ENCODE assay signal across 26 mouse cellular contexts in genomic region chr5:123709571-123709970, GRCm38 (mm10). TPM values are rescaled to one million over a fixed set of nuclear protein-coding genes. Genes with fewer than 3 reads are reported as not detected.
A peak's percentile ranks its signal among the peaks of the same experiment; 100 is the strongest.
DNase-seq lines count a peak whose midpoint lies in the region; TF ChIP-seq lines count a peak whose summit lies in the region.
"Had no signal": no experiment of that assay in that cellular context is flagged by ENCODE, and none has a peak within 500 bp of the region (broad histone marks: within the 10 kb centered on the region; RNA-seq: fewer than 3 reads in every experiment).

No protein-coding gene starts in this region.

- peak overlapping the region; percentile 52; the same call in 1 of the 2 replicates for H3K27ac ChIP-seq in kidney, adult 2 months (ENCODE audit: insufficient read depth, low read depth, low read length)
- H3K27ac ChIP-seq: embryonic facial prominence, embryonic 13.5 days; forebrain, embryonic 10.5 days; forebrain, embryonic 15.5 days; gastrocnemius, adult 2 months; hindbrain, embryonic 10.5 days; hindbrain, embryonic 15.5 days; kidney, postnatal 0 days; limb, embryonic 10.5 days; limb, embryonic 15.5 days; liver, embryonic 15.5 days; midbrain, embryonic 13.5 days had no signal

- no peak for TF ChIP-seq CTCF in kidney, adult 2 months (conservative IDR thresholded peaks at IDR 0.05; ENCODE audit: insufficient read depth, insufficient read length, low read depth, low read length)
- no peak for TF ChIP-seq CTCF in lung, adult 2 months (IDR thresholded peaks at IDR 0.05; ENCODE audit: insufficient read depth, low read length)

- peaks cover 6% of the 10 kb centered on the region; the same call in 1 of the 2 replicates for H3K4me1 ChIP-seq in kidney, adult 2 months (ENCODE audit: control insufficient read depth, insufficient read depth, low read length)
- H3K4me1 ChIP-seq in lung, adult 2 months (ENCODE audit: control insufficient read depth, insufficient read depth, low read length): peaks cover 2% of the 10 kb centered on the region
- H3K4me1 ChIP-seq: embryonic facial prominence, embryonic 13.5 days; forebrain, embryonic 10.5 days; forebrain, embryonic 15.5 days; hindbrain, embryonic 10.5 days; hindbrain, embryonic 15.5 days; limb, embryonic 10.5 days; limb, embryonic 15.5 days; liver, embryonic 15.5 days; midbrain, embryonic 13.5 days had no signal

- no peaks in the 10 kb centered on the region for H3K27me3 ChIP-seq in kidney, adult 2 months (replicated peaks; ENCODE audit: control insufficient read depth, insufficient read depth, low read length)
- H3K27me3 ChIP-seq: embryonic facial prominence, embryonic 13.5 days; forebrain, embryonic 15.5 days; hindbrain, embryonic 15.5 days; limb, embryonic 15.5 days; liver, embryonic 15.5 days; midbrain, embryonic 13.5 days had no signal

- 37% methylated on average over 4 of the region's 4 CpGs for WGBS in kidney, adult 2 months
- 49% methylated on average over 4 of the region's 4 CpGs for WGBS in lung, adult 2 months

- peak; percentile 62 for DNase-seq in kidney, adult 2 months
- DNase-seq in kidney, postnatal 4 days: no peak
- peak; percentile 40 to 63 for DNase-seq in lung, adult 18-20 months
- DNase-seq in lung, adult 2 months: no peak
- DNase-seq in kidney, postnatal 14 days: peak; percentile 21
- DNase-seq in kidney, postnatal 36 days: peak; percentile 35 to 49
- no peak for DNase-seq in adrenal gland, adult (ENCODE audit: inconsistent age in 2 of 2, low spot score in 1 of 2)
- DNase-seq in neural tube, embryonic 10.5 days (ENCODE audit: extremely low spot score, low spot score): no peak
- DNase-seq: adrenal gland, postnatal 25 days; cerebellum, adult 11-12 months; cerebellum, adult 9-11 months; gastrocnemius, adult 2 months; gastrocnemius, postnatal 36 days; heart, postnatal 14 days; thymus, adult 2 months; thymus, postnatal 36 days had no signal

- H3K36me3 ChIP-seq in kidney, adult 2 months (ENCODE audit: control insufficient read depth, insufficient read depth, low read length): peaks cover 14% of the 10 kb centered on the region

- no peak overlapping the region for H3K4me3 ChIP-seq in kidney, adult 2 months (ENCODE audit: insufficient read depth, low read depth, low read length)
- H3K4me3 ChIP-seq in lung, adult 2 months (replicated peaks; ENCODE audit: extremely low read depth, low read depth, low read length): no peak overlapping the region
- H3K4me3 ChIP-seq: embryonic facial prominence, embryonic 13.5 days; forebrain, embryonic 10.5 days; forebrain, embryonic 15.5 days; gastrocnemius, adult 2 months; hindbrain, embryonic 10.5 days; hindbrain, embryonic 15.5 days; limb, embryonic 10.5 days; limb, embryonic 15.5 days; liver, embryonic 15.5 days; midbrain, embryonic 13.5 days had no signal

- no peak for TF ChIP-seq POLR2A in kidney, adult 2 months (IDR thresholded peaks at IDR 0.05; ENCODE audit: low read depth, low read length)
- no peak for TF ChIP-seq POLR2A in lung, adult 2 months (IDR thresholded peaks at IDR 0.05; ENCODE audit: borderline replicate concordance, extremely low read depth, low read depth, low read length)

RNA-seq across cellular contexts. Expression of gene Zcchc8, which starts 11.3 kb away (rescaled TPM):
- 24.3 and 26.1 TPM in 2 replicates for polyA plus RNA-seq in kidney, adult 2 months (2012; rRNA removed)
- polyA plus RNA-seq in lung, adult 2 months (2012; rRNA removed): 26.8 and 29.5 TPM in 2 replicates

RNA-seq across cellular contexts. Expression of gene Clip1, which starts 25.2 kb away (rescaled TPM):
- polyA plus RNA-seq in kidney, adult 2 months (2012; rRNA removed): 19.0 and 24.4 TPM in 2 replicates
- 30.3 and 49.8 TPM in 2 replicates for polyA plus RNA-seq in lung, adult 2 months (2012; rRNA removed)

RNA-seq across cellular contexts. Expression of gene Rsrc2, which starts 39.6 kb away (rescaled TPM):
- 9.3 and 13.0 TPM in 2 replicates for polyA plus RNA-seq in kidney, adult 2 months (2012; rRNA removed)
- 8.7 and 16.0 TPM in 2 replicates for polyA plus RNA-seq in lung, adult 2 months (2012; rRNA removed)

RNA-seq across cellular contexts. Expression of gene Kntc1, which starts 39.9 kb away (rescaled TPM):
- polyA plus RNA-seq in kidney, adult 2 months (2012; rRNA removed): 0.71 and 0.77 TPM in 2 replicates
- 0.34 and 1.3 TPM in 2 replicates for polyA plus RNA-seq in lung, adult 2 months (2012; rRNA removed)

Comparison
In these comparisons a context has a peak if more than half of its experiments do, and no peak if none do; other contexts are left out.
1. DNase-seq: peak in kidney, adult 2 months (single experiment), lung, adult 18-20 months (2 of 2), kidney, postnatal 14 days (single experiment) and kidney, postnatal 36 days (2 of 2); none in kidney, postnatal 4 days (0 of 2), lung, adult 2 months (single experiment), adrenal gland, adult (0 of 2) and neural tube, embryonic 10.5 days (single experiment).